Mouse (Mus musculus): ENCODE measurements around the gene Calr3. TPM values are rescaled to one million over a fixed set of nuclear protein-coding genes. Genes with fewer than 3 reads are reported as not detected.

Gene Calr3
- total RNA-seq, 2 experiments from 2014 or later: 0.61 to 0.81 TPM

DNA sequence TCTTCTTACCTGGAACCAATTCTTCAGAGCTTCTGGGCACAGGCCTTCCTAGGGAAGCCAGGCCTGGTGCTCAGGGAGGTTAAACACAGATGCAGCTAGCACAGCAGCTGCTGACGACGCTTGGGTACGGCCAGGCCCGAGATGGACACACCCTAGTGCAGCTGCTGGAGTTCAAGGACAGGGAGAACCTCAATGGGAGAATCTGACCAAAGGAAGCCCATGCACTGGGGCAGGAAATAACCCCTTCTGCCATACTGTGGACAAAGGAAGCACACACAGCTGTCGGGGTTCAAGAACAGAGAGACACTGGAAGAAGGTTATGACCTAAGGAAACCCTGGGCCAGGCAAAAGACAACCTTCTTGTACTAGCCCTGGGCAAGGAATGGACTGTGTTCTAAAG is 68.5 kb downstream of the Calr3 start:
- intact Hi-C loops (cut with DNase I): no loop called here
- DNase-seq (ENCODE audit: low spot score in 2 of 2): no peak

Small RNA genes within 50 kb of the gene (microRNA-seq; reads per million reads assigned to microRNA genes)
- 4.3 reads per million, percentile 12 among the genes with 10 or more reads in this experiment for gene Mir7068

Other genes starting within 250 kb of the Calr3 start
- gene Cib3, start 231.0 kb downstream of the Calr3 start, total RNA-seq (2021): not detected
- gene Gm11034, start 230.2 kb downstream of the Calr3 start, total RNA-seq (2021): not detected
- 10 to 100 TPM; 57.2 to 59.3 TPM for gene Fam32a, start 224.1 kb downstream of the Calr3 start, total RNA-seq (2021)
- 10 to 100 TPM; 75.3 to 84.9 TPM for gene Ap1m1, start 203.9 kb downstream of the Calr3 start, total RNA-seq (2021)
- 1 to 10 TPM; 5.2 to 6.4 TPM for gene Gm10282, start 138.6 kb downstream of the Calr3 start, total RNA-seq (2021)
- 10 to 100 TPM; 13.5 to 22.2 TPM for gene Klf2, start 124.8 kb downstream of the Calr3 start, total RNA-seq (2021)
- 10 to 100 TPM; 60.0 to 75.6 TPM for gene Eps15l1, start 22.4 kb downstream of the Calr3 start, total RNA-seq (2021)
- 10 to 100 TPM; 10.3 to 15.1 TPM for gene 1700030K09Rik, start within 50 bp of the Calr3 start, total RNA-seq (2021)
- 10 to 100 TPM; 59.7 to 76.4 TPM for gene Cherp, start 31.4 kb upstream of the Calr3 start, total RNA-seq (2021)
- gene Slc35e1, start 48.7 kb upstream of the Calr3 start, total RNA-seq (2021): 10 to 100 TPM; 50.9 to 53.5 TPM
- 10 to 100 TPM in 1 of 2 experiments, 1 to 10 TPM in 1; 9.6 to 10.7 TPM for gene Med26, start 104.4 kb upstream of the Calr3 start, total RNA-seq (2021)
- gene Smim7, start 127.2 kb upstream of the Calr3 start, total RNA-seq (2021): 100 to 1,000 TPM; 111 to 128 TPM
- gene Tmem38a, start 128.2 kb upstream of the Calr3 start, total RNA-seq (2021): 100 to 1,000 TPM; 121 to 137 TPM
- 10 to 100 TPM; 40.5 to 48.4 TPM for gene Nwd1, start 202.8 kb upstream of the Calr3 start, total RNA-seq (2021)

Measured in left cerebral cortex, postnatal 36 days (tissue).